Mouse (Mus musculus) CD4-positive, CD25-positive, alpha-beta regulatory T cell, adult 2 months (primary cell): ENCODE results near the gene Kxd1.

Experiments used
- DNase-seq: peaks from one replicate; pipeline ENCODE4 v3.0.0-alpha.2; 2012; ENCODE audit warnings: low read depth, low spot score

The Kxd1 gene

DNA sequence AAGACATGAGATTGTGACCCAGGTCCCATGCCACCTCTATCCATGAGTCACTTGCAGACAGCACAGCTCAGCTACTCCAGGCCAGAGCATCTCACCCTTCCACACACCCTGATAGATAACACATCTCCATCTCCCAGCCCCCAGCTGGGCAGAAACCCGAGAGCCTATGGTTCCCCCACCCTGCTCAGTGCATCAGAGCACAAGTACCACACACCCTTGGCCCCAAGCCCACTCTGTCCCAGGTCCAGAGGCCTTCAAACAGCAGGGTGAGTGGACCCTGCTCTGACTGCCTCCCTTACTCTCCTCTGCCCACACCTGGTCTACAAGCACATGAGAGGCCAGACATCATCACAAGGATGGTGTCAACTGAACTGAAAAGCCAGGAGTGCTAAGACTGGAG lies 59.8 kb downstream of the Kxd1 start:
- DNase-seq: no peak

DNA sequence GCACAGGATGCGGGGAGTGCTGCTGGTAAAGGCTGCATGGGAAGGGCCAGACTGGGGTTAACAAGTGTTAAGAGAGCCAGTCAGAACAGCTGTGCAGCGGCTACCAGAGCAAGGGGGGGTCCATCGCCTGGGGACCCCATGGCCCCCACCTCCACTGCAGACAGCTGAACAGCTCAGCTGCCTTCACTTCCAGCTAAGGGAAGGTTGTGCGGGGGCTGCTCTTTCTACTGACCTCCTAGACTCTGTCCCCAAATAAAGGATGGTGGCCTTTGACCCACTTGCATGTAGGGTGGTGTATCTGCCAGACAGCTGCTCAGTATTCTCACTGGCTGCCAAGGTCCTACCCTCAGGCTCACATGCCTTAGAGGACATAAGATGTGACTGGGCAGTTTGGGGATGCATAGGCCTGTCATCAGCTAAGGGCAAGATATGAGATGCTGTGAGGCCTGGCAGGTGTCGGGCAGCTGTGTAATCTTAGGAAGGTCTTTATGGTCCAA lies 60.5 kb downstream of the Kxd1 start:
- DNase-seq: no peak

GRCm38 (mm10) chr8:70466771-70467170 lies 61.0 kb downstream of the Kxd1 start:
- DNase-seq: no peak

DNA sequence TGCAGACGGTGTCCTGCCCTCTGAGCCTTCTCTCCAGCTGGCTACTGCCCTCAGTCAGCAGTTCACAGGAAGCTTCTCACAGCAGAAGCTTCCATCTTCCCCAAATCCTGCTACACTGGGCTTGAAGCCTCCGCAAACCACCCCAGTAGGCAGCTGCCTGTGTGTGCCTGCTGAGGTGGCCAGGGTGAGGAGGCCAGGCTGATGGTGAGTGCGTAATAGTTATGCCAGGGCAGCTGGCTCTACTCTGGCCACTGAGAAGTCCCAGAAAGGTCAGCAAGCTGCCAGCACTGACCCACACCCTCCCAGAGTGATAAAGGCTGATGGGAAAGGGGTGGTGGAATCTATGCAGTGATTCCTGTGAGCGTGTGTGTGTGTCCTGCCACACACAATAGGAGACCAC lies 61.5 kb downstream of the Kxd1 start:
- no peak for DNase-seq

DNA sequence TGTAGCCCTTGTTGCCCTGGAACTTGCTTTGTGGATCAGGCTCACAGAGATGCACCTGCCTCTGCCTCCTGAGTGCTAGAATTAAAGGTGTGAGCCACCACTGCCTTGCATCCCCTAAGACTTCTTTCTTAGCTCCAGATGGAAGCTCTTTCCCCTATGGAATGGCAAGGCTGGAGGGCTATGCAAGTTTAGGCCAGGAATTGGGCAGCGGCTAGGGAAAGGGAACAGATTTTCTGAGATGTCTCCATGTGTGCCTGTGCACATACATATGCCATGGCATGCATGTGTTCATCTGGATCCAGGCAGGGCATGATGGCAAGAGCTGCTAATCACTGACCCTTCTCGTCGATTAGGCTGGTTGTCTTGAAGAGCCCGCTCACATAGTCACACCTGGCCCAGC lies 62.1 kb downstream of the Kxd1 start:
- no peak for DNase-seq

- no peak for DNase-seq
Measured at GRCm38 (mm10) chr8:70464162-70464561, 63.6 kb downstream of the Kxd1 start.

DNA sequence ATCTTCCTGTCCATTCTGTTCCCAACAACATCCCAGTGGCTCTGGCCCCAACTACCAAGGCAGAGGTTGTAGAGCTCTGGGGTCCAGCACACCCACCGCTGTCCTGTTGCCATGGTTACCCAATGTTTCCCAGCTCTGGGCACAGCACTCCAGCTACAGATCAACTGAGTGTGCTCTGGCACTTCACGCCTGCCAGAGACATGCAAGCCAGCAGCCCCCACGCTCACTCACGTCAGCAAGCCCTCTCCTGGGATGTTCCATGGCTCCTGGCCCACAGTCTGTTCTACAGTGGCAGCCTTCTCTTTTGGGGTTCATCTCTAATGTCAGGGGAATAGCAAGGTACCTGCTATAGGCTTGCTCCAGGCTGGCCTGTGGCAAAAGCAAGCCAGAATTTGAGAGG lies 64.5 kb downstream of the Kxd1 start:
- no peak for DNase-seq

DNA sequence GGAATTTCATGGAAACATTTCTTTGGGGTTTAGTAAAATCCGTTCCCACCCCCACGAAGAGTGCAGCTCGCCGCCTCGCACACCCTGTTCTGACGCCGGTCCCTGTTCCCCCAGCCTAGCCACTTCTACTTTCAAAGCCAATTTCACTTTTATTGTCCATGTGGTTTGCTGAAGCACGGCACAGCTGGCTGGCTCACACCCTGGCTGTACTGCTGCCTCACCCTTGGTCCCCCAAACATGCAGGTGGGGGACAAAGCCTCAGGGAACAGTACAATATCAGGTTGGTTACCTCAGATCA lies 65.3 kb downstream of the Kxd1 start:
- no peak for DNase-seq

DNA sequence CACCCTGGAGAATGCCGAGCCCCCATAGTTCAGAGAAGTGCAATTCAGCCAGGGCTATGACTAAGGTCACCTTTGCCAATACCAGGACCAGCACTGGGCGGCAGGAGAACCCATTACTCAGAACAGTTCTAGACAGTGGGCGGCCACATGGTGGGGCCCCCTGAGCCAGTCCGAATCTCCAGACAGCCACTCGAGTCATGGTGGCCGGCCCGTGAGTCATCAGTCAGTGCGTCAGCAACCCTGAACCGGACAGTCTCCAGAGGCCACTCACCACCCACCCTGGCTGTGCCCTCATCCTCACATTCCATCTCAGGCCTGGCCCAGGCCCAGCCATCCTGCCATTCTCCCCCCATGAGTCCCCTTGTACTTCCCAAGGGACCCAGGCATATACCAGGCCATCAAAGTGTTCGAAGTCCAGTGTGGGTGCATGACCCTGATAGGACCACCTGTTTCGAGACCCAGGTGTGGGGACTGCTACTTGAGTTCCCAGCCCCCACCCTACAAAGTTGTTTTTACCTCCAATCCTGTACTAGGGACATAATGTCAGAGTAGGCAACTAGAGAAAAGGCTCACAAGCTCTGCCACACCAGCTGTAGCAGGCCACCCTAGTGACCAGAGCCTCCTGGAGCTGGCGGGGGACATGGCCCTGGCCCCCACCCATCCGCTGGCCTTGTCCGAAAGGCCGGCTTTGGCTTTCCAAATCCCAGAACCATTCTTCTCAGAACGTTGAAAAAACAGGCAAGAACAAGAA lies 65.8 kb downstream of the Kxd1 start:
- DNase-seq: no peak

DNA sequence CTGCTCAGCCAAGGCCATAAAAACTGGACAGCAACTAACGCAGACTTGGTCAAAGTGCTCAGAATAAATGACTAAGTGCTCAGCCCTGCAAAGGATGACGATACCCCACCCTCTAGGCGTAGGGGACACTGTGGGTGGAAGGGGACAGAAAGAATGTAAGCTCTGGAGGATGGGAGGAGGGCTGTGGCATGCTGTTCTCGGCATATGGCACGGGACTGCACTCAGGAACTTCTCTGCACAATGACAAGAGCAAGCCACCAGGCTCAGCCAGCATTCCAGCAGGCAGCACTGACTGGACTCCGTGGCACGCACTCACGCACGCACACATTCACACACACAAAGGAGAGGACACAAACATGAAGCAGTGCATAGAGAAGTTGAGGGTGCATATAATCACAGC lies 67.2 kb downstream of the Kxd1 start:
- no peak for DNase-seq

DNA sequence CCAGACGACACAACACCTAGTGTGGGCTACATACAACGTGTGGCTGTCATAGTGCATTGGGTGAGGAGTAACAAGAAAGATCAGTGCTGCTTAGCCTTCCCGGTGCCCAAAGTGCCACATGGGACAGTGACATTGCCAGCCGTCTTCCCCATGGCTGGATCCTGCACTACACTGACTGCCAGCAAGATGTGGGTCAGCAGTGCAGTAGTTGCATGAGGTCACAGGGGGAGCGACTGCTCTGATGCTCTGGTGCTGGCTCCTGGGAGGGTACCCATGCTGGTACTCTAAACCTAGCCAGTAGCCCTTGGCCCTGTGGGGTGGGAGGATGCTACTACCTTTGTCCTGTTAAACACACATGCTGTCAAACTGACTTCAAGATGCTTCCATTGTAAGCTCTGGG lies 67.6 kb downstream of the Kxd1 start:
- no peak for DNase-seq

- no peak for DNase-seq
Measured at GRCm38 (mm10) chr8:70459636-70460035, 68.1 kb downstream of the Kxd1 start.

DNA sequence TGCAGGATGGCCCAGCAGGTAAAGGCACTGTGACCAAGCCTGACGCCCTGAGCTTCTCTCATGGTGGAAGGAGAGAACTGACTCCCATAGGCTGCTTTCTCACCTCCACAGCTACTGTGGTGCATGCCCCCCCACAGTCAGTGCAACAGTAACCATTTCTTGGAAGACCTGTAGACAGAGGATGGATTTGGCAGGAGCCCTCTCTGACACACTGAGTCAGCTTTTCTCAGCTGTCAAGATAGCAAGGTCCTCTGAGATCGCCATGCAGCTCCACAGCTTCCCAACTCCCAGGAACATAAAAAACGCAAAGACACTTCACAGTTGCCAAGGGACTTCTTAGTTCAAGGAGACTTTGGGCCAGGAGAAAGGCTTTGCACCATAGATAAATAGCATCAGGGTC lies 69.3 kb downstream of the Kxd1 start:
- no peak for DNase-seq
